Mouse (Mus musculus): ENCODE data around the gene Tmem82.

- no peak for TF ChIP-seq CTCF (conservative IDR thresholded peaks at IDR 0.05; ENCODE audit: insufficient read depth, insufficient read length, low read depth, low read length)
- TF ChIP-seq POLR2A (IDR thresholded peaks at IDR 0.05; ENCODE audit: low read depth, low read length): no peak
These were observed 32.9 kb upstream of the Tmem82 start for GRCm38 (mm10) chr4:141651286-141651685.

Data from kidney, adult 2 months (tissue).